Mouse (Mus musculus) layer of hippocampus, postnatal 10 days (tissue): ENCODE results near the gene Nop2. TPM values are rescaled to one million over a fixed set of nuclear protein-coding genes. Genes with fewer than 3 reads are reported as not detected.

Experiments used
- DNase-seq, 2 experiments: peaks; one replicate each; pipeline ENCODE4 v3.0.0; 2021; ENCODE audit warnings: low spot score in 2 of 2
- microRNA-seq, 2 experiments: library from miRNA; unstranded; fragments of <30 nt; microRNA quantifications; one replicate each; pipeline ENCODE4 v1.2.0; 2021
- total RNA-seq, 2 experiments: library from RNA; stranded (reverse); gene quantifications; 2 replicates each; pipeline ENCODE4 v1.2.3; 2021

Nop2 gene
- total RNA-seq, 2 experiments from 2014 or later = 35.9 to 36.1 TPM

- peak; percentile 35 to 37 for DNase-seq
Observed at GRCm38 (mm10) chr6:125166861-125167650, 35.3 kb downstream of the Nop2 start.

GRCm38 (mm10) chr6:125168086-125168485 is 36.4 kb downstream of the Nop2 start:
- no peak for DNase-seq

- DNase-seq = no peak
Observed at GRCm38 (mm10) chr6:125170194-125170593, 38.5 kb downstream of the Nop2 start.

- DNase-seq = no peak
Observed at GRCm38 (mm10) chr6:125172474-125172873, 40.8 kb downstream of the Nop2 start.

GRCm38 (mm10) chr6:125173256-125173655 is 41.5 kb downstream of the Nop2 start:
- DNase-seq = no peak

GRCm38 (mm10) chr6:125175469-125175868 is 43.8 kb downstream of the Nop2 start:
- no peak for DNase-seq

- no peak for DNase-seq
Observed at GRCm38 (mm10) chr6:125179601-125180000, 47.9 kb downstream of the Nop2 start.

GRCm38 (mm10) chr6:125182133-125182532 is 50.4 kb downstream of the Nop2 start:
- DNase-seq = no peak

GRCm38 (mm10) chr6:125186203-125186602 is 54.5 kb downstream of the Nop2 start:
- DNase-seq = no peak

GRCm38 (mm10) chr6:125190816-125191215 is 59.1 kb downstream of the Nop2 start:
- no peak for DNase-seq

- DNase-seq = peak; percentile 96 to 98
Observed at GRCm38 (mm10) chr6:125191332-125192015, 59.8 kb downstream of the Nop2 start, which contains the start of the genes Ncapd2 and Mrpl51. TSS of gene Ncapd2 (minus strand) at chr6:125191701. TSS of gene Mrpl51 (plus strand) at chr6:125191801.

GRCm38 (mm10) chr6:125192016-125192714 is 60.5 kb downstream of the Nop2 start:
- DNase-seq = peak; percentile 87 to 89

- DNase-seq = no peak
Observed at GRCm38 (mm10) chr6:125192841-125193240, 61.1 kb downstream of the Nop2 start.

- DNase-seq = no peak
Observed at GRCm38 (mm10) chr6:125193390-125193789, 61.7 kb downstream of the Nop2 start.

Small RNA genes within 50 kb of the gene (microRNA-seq; reads per million reads assigned to microRNA genes)
- gene Mir7045 = 0.22 to 0.59 reads per million in 2 experiments

Other genes starting within 250 kb of the Nop2 start
- gene Cd4, start 243.7 kb upstream of the Nop2 start, total RNA-seq = 1 to 10 TPM in 1 of 2 experiments, under 1 TPM in 1; 0.62 to 1.0 TPM
- 1 to 10 TPM; 1.2 to 2.1 TPM for gene Lag3, start 220.2 kb upstream of the Nop2 start, total RNA-seq
- 1,000 to 10,000 TPM; 1,413 to 1,419 TPM for gene Ptms, start 211.8 kb upstream of the Nop2 start, total RNA-seq
- gene Mlf2, start 200.5 kb upstream of the Nop2 start, total RNA-seq = 100 to 1,000 TPM; 609 to 620 TPM
- 100 to 1,000 TPM in 1 of 2 experiments, 10 to 100 TPM in 1; 97.7 to 101 TPM for gene Cops7a, start 166.4 kb upstream of the Nop2 start, total RNA-seq
- gene Pianp, start 135.2 kb upstream of the Nop2 start, total RNA-seq = 100 to 1,000 TPM; 109 to 120 TPM
- 10 to 100 TPM; 44.4 to 45.2 TPM for gene Zfp384, start 122.8 kb upstream of the Nop2 start, total RNA-seq
- gene Ing4, start 92.1 kb upstream of the Nop2 start, total RNA-seq = 10 to 100 TPM; 57.4 to 62.4 TPM
- gene Acrbp, start 82.2 kb upstream of the Nop2 start, total RNA-seq = 1 to 10 TPM; 7.0 to 9.2 TPM
- 1 to 10 TPM; 1.1 to 1.4 TPM for gene Lpar5, start 64.0 kb upstream of the Nop2 start, total RNA-seq
- 100 to 1,000 TPM; 176 to 195 TPM for gene Chd4, start 35.9 kb upstream of the Nop2 start, total RNA-seq
- 10 to 100 TPM; 49.7 to 50.7 TPM for gene Iffo1, start 13.3 kb downstream of the Nop2 start, total RNA-seq
- gene Gapdh, start 34.6 kb downstream of the Nop2 start, total RNA-seq = 1,000 to 10,000 TPM; 1,523 to 1,789 TPM
- gene Ncapd2, start 59.8 kb downstream of the Nop2 start, total RNA-seq = 10 to 100 TPM; 31.8 to 36.1 TPM
- 10 to 100 TPM; 73.5 to 75.9 TPM for gene Mrpl51, start 59.9 kb downstream of the Nop2 start, total RNA-seq
- 10 to 100 TPM; 26.8 to 27.1 TPM for gene Vamp1, start 83.6 kb downstream of the Nop2 start, total RNA-seq
- 1 to 10 TPM; 2.9 to 3.0 TPM for gene Tapbpl, start 100.0 kb downstream of the Nop2 start, total RNA-seq
- not detected for gene Cd27, start 105.1 kb downstream of the Nop2 start, total RNA-seq
- not detected for gene Tuba3a, start 154.1 kb downstream of the Nop2 start, total RNA-seq
- 10 to 100 TPM; 11.1 to 13.0 TPM for gene Ltbr, start 182.0 kb downstream of the Nop2 start, total RNA-seq
- 1 to 10 TPM; 2.5 to 3.5 TPM for gene Scnn1a, start 188.8 kb downstream of the Nop2 start, total RNA-seq
- 10 to 100 TPM; 12.6 to 13.8 TPM for gene Tnfrsf1a, start 217.5 kb downstream of the Nop2 start, total RNA-seq
- under 1 TPM in 1 of 2 experiments, not detected in 1; 0.14 TPM for gene Plekhg6, start 248.9 kb downstream of the Nop2 start, total RNA-seq